Mouse (Mus musculus) cerebellum, postnatal 4 days (tissue): ENCODE results near the gene Pfpl.

Experiments
- DNase-seq, 2 experiments: peaks; one replicate each; pipeline ENCODE4 v3.0.0; 2022; ENCODE audit warnings: low spot score in 2 of 2, mixed read lengths in 1 of 2

The Pfpl gene

DNA sequence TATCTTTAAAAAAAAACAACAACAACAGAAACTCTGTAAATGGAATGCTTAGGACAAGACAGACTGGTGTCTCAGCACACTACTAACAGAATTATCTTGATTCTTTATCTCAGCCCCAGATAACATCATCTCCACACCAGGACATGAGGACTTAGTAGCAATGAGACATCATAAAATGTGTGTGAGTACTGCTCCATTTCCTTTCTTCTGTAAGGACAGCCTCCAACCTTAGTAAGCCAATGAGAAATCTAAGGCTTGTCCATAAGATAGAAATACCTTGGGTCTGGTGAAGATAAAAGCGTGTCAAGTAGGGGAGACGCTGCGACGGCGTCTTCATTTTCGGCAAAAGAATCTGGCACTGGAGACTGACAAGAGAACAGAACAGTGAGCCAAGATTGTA, at the start of gene Pfpl:
Gene Pfpl (plus strand): TSS at position 301 of the 400 bp plus-strand sequence.
- DNase-seq: no peak

DNA sequence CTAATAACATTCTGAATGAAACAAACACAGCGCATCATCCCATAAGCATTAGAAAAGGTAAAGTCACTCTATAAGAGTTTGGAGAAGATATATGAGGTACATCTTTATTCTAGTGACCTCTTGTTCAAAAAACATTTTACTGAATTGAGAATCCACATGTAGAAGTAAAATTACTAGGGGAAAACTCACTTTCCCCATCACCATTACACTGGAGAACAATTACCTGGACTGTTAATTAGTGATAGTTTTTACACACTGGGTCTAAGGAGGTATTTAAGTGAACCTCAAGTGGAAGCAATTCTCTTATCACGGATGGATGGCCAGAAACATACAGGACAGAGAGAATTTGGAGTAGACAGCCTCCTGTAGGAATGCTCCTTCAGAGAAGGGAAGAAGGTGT, 40.7 kb upstream of the Pfpl start, which contains the start of gene Olfr1440:
Gene Olfr1440 (plus strand): TSS at position 301 of the 400 bp plus-strand sequence.
- no peak for DNase-seq

DNA sequence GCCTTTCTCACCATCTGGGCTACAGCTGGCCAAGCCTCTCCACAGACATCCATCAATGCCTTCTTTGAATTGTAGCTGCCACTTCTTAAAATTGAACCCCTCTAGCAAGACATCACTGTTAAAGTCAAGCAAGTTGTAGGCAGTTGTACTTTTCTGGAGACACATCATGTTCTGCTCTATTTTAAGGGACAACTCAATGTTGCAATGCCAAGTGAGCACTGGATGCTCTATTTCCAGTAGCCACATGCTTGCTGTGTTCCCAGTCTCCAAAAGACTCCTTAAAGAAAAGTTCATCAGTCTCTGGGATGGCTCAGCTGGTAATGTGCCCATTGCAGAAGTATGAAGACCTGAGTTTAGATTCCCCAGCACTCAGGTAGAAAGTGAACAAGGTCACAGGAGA, 14.0 kb upstream of the Pfpl start:
- no peak for DNase-seq

DNA sequence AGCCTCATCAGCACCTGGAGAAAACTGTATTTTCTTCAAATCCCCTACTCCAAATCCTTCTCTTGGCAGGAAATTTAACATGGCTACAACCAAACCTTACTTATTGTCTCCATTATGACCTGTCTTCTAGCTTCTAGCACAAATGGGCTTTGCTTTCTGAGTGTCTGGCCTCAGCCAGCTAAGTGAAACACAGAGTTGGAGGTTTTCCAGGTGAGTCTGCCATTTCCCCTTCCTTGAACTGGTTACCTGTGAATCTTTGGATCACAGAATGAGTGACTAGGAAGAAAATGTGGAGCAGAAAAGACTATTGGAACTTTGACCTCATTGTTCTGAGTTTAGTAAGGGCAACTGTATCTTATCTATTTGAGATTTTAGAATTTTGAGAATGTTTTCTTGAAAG, 10.3 kb upstream of the Pfpl start, which contains the start of gene Olfr1441:
Gene Olfr1441 (plus strand): TSS at position 73 of the 400 bp plus-strand sequence.
- no peak for DNase-seq

DNA sequence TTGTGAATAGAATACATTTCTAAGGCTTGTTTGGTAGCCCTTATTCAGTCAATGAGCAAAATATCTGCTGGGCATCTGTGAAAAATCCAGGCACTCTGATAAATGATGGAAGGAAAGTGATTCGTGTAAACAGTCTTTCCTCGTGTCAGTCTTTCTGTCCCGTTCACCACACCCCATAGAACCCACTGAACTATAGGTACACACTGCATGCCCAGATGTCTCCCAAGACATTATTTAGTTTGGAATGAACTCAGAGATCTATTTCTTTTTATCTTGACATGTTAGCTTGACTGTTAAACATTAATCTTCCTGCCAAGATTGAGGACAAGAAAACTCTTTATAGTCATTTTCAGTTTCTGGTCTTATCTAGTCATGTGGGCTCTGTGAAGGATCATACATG, 9.4 kb upstream of the Pfpl start:
- DNase-seq: no peak

DNA sequence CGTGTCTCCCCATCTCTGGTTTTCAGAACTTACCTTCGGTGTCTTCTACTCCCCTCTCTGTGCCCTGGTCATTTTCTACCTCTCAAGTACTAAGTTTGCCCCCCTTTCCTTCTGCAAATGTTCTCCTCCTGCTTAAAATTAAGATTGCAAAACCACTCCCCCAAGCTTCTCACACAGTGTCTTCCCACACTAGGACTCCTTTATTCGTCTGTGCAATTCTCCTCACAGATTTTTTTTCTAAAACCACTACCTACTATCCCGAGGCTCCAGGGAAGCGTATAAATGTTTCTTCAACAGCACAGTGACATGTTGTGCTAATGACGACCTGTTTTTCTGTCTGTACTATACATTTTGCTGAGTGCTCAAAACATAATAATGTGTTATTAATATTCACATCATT, 7.2 kb upstream of the Pfpl start:
- no peak for DNase-seq

DNA sequence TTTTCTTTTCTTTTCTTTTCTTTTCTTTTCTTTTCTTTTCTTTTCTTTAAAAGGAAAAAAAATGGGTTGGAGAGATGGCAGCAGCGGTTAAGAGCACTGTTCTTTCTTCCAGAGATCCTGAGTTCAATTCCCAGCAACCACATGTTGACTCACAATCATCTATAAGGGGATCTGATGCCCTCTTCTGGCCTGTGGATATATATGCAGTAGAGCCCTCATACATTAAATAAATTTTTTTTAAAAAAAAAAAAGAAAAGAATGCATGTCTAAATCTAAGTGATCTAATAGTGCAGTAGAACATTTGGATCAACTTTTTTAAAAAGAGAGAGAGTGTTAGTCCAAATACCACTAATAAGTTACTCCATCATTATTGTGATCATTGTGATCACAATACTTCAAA, 6.0 kb upstream of the Pfpl start:
- DNase-seq: no peak

DNA sequence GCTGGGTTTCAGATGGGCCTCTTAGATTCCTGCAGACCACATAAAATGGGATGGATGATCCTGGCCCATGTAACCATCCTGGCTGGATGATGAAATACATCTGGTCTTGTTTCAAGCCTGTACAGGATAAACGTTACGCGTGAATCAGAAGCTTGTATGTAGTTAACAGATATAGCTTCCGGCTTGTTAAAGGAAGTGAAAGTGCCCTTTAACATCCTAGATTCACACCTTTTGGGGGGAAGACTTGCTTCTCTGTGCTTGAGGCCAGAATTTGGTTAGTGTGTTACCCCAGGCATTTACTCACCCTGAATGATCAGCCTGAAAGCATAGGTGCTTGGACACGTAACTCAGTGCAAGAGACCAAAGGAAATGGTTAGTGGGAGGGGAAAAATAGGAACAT, 604 bp upstream of the Pfpl start:
- DNase-seq: no peak

DNA sequence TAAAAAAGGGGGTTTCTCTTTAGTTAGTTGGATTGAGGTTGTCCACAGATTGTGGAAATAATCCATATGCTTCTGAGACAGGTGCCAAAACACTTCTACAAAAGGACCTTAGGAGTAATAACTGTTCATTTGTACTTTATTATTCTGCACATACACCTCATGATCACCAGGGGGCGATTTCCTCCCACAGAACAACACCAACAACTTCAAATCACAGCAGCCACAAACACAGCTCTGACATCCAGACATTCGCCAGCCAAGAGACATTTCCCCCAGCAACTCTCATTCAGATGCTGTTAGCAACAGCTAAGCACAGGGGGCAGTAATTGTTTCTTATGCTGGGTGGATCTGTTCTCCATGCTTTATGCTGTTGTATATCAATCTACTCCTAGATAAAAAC, 5.3 kb downstream of the Pfpl start:
- DNase-seq: peak in 1 of 2 experiments; percentile 5

DNA sequence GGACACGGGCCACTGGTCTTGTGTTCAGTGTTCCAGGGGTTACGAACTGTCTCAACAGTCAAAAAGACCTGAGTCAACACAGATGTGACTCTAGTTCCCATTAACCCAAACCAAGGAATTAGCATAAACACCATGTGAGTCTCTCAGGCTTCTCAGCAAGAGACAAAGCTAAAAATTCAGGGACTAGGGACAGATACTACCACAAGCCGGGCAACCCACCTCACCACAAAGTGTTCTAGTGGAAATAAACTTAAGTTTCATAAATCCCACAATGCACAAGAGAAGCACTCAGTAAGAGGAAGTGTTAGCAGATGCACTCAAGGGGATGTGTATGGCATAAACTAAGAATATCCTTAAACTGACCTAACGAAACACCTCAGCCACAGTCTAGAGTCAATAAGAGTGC, 7.3 kb downstream of the Pfpl start:
- DNase-seq: no peak

DNA sequence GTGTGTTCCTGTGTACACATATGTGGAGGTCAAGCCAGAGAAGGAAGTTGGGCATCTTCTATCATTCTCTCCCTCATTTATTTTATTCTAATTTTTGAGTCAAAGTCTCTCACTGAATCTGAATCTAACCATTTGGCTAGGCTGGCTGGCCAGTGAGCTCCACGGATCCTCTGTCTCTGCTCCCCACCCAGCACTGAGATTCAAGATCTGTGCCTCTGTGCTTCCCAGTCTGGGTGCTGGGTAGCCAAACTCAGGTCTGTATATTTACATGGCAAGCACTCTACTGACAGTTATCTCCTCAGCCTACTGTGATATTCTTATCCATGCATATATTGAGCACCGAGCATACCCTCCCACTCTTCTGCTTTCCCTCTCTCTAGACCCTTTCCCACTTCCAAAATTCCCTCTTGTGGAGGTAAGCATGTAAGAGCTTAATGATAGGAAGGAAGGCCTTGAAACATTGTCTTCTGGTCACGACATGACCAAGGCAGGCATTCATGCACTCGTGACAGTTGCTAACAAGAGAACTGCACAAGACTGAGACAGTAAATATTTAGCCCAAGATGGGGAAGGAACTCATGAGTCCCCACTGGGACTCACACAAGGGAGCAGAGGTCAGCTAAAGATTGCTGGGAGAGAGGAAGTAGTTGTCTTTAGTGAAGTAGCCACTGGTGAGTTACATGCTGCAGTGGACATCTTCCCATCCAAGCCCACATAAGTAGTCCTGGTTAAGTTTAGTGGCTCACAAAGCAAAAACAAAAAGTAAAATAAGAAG, 8.2 kb downstream of the Pfpl start:
- no peak for DNase-seq

DNA sequence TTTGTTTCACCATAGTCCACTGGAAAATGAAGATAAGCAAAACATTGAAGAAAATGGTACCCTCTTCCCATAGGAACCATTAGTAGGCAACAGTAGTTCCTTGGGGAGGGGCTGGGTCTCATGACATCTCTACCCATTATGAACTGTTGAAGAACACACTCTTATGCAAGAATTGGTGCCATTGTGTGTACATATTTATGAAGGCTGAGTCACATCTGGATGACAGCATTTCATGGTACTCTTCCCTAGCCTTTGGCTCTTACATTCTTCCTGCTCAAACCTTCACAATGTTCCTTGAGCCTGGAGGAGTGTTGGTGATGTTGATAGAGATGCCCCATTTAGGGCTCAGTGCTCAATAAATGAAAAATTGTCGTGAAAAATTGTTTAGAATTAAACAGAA, 11.9 kb downstream of the Pfpl start:
- DNase-seq: no peak

DNA sequence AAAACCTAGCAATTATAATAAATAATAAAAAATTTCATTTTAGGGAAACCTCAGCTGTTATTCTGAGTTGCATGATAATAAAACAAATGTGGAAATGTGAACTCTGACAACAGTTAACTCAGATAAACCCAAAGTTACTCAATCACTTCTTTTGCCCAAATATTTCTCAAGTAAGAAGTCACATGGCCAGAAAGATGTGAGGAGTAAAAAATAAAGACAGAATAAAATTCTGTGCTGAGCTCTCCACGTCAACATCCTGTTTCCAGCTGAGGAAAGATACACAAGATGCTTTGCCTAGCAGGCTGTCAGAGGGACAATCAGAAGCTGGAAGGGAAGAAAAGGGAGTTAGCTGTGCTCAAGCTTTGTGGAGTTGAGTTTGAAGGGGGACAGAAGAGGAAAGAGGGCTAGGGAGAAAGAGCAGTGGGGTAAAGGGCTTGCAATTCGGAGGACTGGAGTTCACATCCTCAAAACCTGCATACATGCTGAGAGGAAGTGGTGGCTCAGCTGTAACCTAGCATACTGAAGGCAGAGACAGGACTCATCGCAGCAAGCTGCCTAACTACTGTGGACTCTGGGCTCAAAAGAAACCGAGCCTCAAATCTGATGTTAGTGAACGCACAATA, 12.5 kb downstream of the Pfpl start:
- no peak for DNase-seq

DNA sequence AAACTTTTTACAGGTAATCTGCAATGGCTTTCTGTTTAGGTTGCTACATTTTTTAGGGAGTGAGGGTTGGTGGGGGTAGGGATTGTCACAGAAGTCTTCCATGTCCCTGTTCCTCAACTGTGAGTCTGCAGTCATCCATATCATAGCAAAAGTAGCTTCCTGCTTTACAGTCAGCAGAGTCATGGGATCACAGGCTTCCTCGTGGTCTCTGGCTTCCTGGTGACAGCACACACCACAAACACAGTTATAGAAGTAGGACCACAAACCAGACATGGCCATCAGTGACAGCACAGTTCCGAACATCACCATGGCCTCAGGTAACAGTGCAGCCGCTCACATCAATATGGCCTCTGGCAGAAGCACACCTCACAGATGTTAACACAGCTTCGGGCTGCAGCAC, 14.9 kb downstream of the Pfpl start:
- no peak for DNase-seq

DNA sequence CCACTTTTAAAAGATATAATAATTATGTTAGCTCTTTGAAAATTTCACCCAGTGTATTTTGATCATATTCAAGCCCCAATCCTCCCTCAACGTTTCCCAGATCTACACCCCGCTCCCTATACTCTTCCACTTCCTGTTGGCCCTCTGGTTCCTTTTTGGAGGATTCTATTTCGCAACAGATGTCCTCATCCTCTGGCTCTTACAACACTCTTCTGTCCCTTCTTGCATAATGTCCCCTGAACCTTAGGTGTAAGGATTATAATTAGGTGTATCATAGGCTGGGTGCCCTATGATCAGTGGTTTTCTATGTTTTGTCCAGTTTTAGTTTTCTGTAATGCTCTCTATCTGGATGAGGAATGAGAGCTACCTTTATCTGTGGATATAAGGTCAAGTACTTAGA, 17.3 kb downstream of the Pfpl start:
- no peak for DNase-seq

DNA sequence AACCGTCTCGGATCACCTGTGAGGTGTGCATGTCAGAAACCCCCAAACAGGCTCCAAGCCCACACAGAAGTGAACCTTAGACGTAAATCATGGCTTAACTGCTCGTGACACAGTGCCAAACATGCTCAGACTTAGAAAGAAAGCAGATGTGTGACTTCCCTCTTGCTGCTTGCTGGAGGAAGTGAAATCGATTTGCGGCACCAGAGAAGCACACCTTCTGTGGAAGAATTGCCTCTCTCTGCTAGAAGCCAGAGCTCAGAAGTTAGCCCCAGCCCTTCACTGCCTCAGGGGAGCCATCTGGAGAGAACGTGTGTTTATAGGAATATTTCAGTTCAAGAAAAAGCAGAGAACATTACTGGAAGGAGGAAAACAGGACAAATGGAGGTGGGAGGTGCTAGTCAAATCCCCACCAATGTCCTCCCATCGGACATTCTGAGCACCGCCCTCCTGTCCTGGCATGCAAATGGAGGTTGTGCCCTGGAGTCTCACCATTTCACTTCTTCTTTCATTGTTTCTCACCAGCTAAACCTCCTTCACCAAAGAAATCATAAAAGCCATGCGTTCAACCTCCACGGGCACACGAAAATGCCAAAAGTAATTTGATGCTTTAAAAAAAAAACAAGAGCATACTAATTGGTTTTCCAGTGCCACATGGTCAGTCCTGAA, 29.8 kb downstream of the Pfpl start:
- no peak for DNase-seq

DNA sequence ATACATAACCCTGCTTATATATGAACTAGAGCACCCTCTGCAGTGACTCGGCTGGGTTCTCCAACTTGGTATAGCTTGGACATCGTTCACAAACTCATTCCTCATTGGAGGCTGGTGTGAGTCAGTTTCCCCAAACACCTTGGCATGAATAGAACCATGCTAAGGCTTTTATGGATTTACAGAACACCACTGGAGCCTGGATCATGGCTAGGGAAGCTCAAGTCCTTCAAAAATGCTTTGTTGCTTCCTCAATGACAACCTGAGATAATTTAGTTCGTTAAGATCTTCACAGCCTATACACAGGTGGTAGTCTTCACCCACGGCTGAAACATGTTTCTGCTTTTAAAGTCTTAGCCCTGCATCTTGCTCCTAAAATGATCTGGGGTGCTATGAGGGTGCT, 31.8 kb downstream of the Pfpl start:
- DNase-seq: no peak

DNA sequence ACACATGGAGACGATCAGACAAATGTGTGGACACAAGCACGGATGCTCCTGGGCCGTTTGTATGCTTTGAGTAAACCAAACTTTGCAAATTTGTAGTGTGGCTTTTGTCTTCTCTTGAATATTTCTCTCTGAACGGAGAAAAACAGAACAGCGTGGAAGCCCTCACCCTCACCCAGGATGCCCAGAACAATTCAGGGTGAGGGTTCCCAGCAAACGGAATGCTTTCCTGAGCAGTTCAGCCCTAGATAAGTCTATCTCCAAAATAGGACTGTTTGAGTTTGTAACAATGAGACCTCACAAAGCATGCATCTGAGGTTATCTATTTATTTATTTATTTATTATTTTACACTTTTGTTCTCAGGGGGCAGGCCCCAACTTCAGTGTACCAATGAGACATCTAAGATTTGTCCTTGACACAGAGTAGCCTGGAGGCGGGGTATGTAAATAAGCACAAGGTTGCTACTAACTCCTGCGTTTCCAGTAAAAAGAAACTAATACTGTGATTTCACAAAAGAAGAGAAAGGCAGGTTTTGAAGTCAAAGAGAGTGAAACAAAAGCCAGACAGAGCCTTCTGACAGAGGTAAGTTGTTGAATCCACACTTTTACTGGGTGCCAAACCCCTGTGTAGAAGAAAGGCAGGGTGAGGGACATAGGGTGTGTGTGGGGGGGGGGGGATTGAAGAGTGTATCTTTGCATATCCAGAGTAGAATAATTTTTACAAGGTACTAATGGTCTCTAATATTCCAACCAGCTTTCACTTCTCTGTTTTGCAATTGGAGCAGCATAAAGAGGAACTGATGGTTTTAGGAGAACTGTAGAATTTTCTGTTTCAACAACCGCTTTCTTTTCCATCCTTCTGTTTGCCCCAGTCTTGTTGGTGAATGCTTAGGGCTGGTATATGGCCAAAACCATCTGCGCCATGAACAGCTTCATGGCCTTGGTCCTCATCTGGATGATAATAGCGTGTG, 32.9 kb downstream of the Pfpl start, which contains the start of gene Mpeg1:
Gene Mpeg1 (plus strand): TSS at position 498 of the 968 bp plus-strand sequence.
- no peak for DNase-seq

DNA sequence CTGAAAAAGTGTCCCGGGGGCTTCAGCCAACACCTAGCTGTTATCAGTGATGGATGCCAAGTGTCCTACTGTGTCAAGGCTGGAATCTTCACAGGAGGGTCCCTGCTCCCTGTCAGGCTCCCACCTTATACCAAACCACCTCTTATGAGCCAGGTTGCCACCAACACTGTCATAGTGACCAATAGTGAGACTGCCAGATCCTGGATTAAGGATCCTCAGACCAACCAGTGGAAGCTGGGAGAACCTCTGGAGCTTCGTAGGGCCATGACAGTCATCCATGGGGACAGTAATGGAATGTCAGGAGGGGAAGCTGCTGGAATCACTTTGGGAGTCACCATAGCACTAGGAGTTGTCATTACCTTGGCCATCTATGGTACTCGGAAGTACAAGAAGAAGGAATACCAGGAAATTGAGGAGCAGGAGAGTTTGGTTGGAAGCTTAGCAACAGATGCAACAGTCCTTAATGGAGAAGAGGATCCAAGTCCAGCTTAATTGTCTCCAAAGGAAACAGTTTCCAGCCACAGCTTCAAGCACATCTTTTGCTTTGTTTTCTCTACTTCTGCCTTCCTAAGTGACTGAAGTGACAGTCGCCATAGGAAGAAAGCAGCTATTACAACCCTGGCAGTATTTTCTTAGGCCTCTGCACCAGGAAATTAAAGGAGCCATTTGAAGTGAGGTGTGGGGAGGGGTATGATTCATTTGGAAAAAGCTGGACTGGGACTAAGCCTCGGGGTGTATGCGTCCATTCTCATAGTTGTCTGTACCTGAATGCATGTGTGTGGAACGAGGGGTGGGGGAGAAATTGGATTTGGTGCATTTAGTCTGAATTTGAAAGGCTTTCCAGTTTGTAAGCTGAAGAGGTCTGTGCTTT, 35.4 kb downstream of the Pfpl start:
- no peak for DNase-seq

DNA sequence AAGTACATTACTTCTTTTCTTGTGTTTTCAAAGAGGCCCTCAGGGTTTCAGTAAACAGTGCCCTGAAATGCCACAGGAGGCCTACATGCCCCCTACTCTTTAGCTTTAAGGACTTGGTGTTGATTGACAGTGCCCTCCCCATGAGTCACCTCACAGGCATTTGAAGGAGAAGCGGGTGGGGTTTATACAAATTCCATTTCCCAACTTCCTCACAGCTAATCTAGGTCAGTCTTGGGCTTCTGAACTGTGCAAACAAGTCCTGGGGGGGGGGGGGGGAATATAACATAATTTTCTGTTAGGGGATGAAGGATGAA, 36.0 kb downstream of the Pfpl start:
- no peak for DNase-seq

DNA sequence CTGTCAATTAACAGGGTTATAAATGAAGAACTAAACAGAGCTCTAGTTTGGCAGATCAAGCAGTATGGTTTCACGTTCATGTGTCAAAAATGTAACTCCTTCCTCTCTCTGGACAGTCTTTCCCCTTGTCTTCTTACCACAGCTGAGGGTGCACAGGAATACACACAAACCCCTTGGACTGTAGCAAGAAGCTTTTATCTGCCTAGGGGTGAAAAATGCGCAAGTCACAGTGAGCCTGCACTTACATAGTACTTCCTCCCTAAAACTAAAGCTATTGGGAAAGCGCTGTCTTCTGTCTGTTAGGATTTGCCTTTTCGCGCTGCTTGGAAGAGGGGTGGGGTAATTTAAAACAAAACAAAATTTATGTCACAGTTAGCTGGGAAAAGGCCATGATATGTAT, 36.4 kb downstream of the Pfpl start:
- no peak for DNase-seq
